Mouse (Mus musculus): ENCODE data around the gene Tmem108.

Gene Tmem108

DNA sequence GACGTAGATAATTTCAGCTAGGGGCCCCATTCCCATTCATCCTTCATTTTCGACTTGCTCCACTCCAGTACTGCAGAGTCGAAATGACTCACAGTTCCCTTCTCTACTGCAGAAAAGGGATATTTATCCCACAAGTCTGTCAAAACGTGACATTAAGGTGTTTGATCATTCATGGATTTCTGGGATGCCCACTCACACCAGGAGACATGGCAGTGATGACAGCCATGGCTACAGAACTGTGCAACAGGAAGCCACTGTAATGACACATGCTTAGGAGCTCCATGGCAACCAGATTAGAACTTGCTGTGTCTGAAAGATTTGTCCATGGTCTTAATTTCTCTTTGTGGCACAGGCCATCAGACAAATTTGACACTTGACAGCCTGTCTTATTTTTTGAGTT, 168.6 kb downstream of the Tmem108 start:
- TF ChIP-seq NANOG (IDR thresholded peaks at IDR 0.05; ENCODE audit: borderline replicate concordance, low read length) (no peak), POU5F1 (IDR thresholded peaks at IDR 0.05; ENCODE audit: borderline replicate concordance, low read length) (no peak), CTCF (conservative IDR thresholded peaks at IDR 0.05; ENCODE audit: low read length) (no peak)
- H3K9me3 ChIP-seq (ENCODE audit: low read length): no peaks in the 10 kb centered on the region
- H3K27me3 ChIP-seq (ENCODE audit: insufficient read depth, low read length): no peaks in the 10 kb centered on the region
- no peak overlapping the region for H3K4me3 ChIP-seq (replicated peaks; ENCODE audit: low read length)
- no peaks in the 10 kb centered on the region for H3K4me1 ChIP-seq (replicated peaks; ENCODE audit: low read depth, low read length)
- no peaks in the 10 kb centered on the region for H3K36me3 ChIP-seq (ENCODE audit: insufficient read depth, low read length)

DNA sequence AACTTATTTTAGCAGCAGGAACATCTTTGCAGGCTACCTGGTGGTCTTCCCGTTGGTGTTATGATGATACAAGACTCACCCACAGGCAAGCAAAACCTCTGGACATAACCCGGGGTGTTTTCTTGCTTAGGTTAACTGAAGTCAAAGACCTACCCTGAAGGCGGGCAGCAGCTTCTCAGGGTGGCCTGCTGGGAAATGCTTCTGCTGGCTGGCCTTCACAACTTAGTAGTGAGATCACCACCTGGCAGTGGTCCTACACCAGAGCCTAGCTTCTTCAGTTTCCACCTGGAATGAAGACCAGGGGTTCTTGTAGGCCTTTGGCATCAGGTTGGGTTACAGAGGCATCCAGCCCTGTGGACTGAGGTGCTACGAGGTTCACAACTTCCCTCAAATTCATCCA, 169.7 kb downstream of the Tmem108 start:
- Histone ChIP-seq H3K36me3 (ENCODE audit: insufficient read depth, low read length) (no peaks in the 10 kb centered on the region), H3K4me3 (replicated peaks; ENCODE audit: low read length) (no peak overlapping the region), H3K4me1 (replicated peaks; ENCODE audit: low read depth, low read length) (no peaks in the 10 kb centered on the region), H3K9me3 (ENCODE audit: low read length) (no peaks in the 10 kb centered on the region), H3K27me3 (ENCODE audit: insufficient read depth, low read length) (0 out of 2 replicates have a peak, but pooled peaks cover 3% of the 10 kb centered on the region)
- no peak for TF ChIP-seq POU5F1 (IDR thresholded peaks at IDR 0.05; ENCODE audit: borderline replicate concordance, low read length)
- no peak for TF ChIP-seq NANOG (IDR thresholded peaks at IDR 0.05; ENCODE audit: borderline replicate concordance, low read length)

DNA sequence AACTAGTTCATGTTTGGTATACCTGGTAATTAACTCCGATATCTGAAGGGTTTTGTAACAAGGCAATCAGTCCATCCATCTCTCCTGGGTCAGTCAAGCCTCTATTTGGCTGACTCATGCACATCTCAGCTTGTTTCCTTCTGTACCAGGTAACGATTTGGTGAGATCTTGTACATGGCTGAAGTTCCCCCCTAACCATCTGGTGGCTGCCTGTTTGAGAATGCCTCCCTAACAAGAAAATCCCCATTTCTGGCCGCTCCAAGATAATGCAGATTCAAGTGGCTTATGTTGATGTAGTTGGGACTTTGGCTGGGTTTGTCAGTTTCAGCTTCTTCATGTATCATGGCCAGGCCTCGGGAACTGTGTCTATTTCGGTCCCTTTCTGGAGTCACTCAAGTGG, 170.8 kb downstream of the Tmem108 start:
- Histone ChIP-seq H3K4me1 (replicated peaks; ENCODE audit: low read depth, low read length) (no peaks in the 10 kb centered on the region), H3K4me3 (replicated peaks; ENCODE audit: low read length) (no peak overlapping the region), H3K9me3 (ENCODE audit: low read length) (no peaks in the 10 kb centered on the region), H3K36me3 (ENCODE audit: insufficient read depth, low read length) (no peaks in the 10 kb centered on the region), H3K27me3 (ENCODE audit: insufficient read depth, low read length) (0 out of 2 replicates have a peak, but pooled peaks cover 3% of the 10 kb centered on the region)
- TF ChIP-seq CTCF (conservative IDR thresholded peaks at IDR 0.05; ENCODE audit: low read length): no peak
- TF ChIP-seq NANOG (IDR thresholded peaks at IDR 0.05; ENCODE audit: borderline replicate concordance, low read length): no peak
- no peak for TF ChIP-seq POU5F1 (IDR thresholded peaks at IDR 0.05; ENCODE audit: borderline replicate concordance, low read length)

DNA sequence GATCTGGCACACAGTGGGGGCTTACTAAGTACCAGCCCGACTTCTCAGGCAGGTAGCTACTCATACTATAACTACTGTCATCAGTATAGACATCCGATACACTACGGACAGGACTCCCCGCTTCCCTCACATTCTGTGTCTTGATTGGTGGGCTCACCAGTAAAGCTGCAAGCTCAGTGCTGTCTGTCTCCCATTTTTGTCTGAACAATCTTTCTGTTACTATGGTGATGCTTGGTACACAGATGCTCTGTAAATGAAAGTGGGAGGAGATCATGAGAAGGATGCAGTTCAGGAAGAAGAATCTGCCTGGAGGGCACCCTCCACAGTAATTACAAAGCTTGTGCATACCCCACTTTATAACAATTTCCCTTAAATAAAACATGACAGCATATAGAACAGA, 176.8 kb downstream of the Tmem108 start:
- TF ChIP-seq CTCF (conservative IDR thresholded peaks at IDR 0.05; ENCODE audit: low read length) (no peak), NANOG (IDR thresholded peaks at IDR 0.05; ENCODE audit: borderline replicate concordance, low read length) (no peak), POU5F1 (IDR thresholded peaks at IDR 0.05; ENCODE audit: borderline replicate concordance, low read length) (no peak)
- 0 out of 2 replicates have a peak, but pooled peaks cover 3% of the 10 kb centered on the region for H3K27me3 ChIP-seq (ENCODE audit: insufficient read depth, low read length)
- H3K9me3 ChIP-seq (ENCODE audit: low read length): no peaks in the 10 kb centered on the region
- no peak overlapping the region for H3K4me3 ChIP-seq (replicated peaks; ENCODE audit: low read length)
- H3K4me1 ChIP-seq (replicated peaks; ENCODE audit: low read depth, low read length): no peaks in the 10 kb centered on the region
- no peaks in the 10 kb centered on the region for H3K36me3 ChIP-seq (ENCODE audit: insufficient read depth, low read length)

DNA sequence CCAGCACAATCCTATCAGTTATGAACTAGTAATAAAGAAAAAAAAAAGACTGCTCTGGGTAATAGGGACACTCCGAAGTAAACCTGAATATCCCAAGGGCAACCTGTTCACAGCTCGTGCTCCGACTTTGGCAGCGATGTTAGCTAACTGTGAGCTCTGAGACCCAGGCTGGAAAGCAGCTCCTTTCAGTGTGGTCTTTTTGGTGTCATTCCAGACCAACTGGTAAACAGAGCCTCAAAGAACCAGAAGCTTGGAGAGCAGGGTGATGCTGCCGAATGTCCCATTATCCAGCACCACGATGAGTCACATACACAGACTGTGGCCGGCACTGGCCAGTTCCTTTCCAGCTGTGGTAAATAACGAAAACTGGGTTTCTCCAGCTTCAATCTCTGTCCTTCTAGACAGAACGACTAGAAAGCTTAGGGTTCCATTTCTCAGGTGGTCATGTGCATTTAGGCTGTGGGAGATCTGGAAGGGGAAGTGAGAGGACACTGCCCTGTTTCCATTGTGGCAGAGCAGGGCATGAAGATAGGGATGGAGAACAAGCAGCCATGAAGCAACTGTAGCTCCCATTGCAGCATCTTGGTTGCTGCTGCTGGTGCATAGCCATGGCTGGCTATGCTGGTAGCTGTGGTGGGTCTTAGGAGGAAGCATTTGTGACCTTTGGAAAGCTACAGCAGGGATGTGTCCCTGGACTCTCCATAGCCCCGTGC, 179.2 kb downstream of the Tmem108 start:
- no peaks in the 10 kb centered on the region for H3K4me1 ChIP-seq (replicated peaks; ENCODE audit: low read depth, low read length)
- H3K9me3 ChIP-seq (ENCODE audit: low read length): no peaks in the 10 kb centered on the region
- no peaks in the 10 kb centered on the region for H3K27me3 ChIP-seq (ENCODE audit: insufficient read depth, low read length)
- no peaks in the 10 kb centered on the region for H3K36me3 ChIP-seq (ENCODE audit: insufficient read depth, low read length)
- no peak overlapping the region for H3K4me3 ChIP-seq (replicated peaks; ENCODE audit: low read length)
- TF ChIP-seq CTCF (conservative IDR thresholded peaks at IDR 0.05; ENCODE audit: low read length) (no peak), POU5F1 (IDR thresholded peaks at IDR 0.05; ENCODE audit: borderline replicate concordance, low read length) (no peak), NANOG (IDR thresholded peaks at IDR 0.05; ENCODE audit: borderline replicate concordance, low read length) (no peak)

DNA sequence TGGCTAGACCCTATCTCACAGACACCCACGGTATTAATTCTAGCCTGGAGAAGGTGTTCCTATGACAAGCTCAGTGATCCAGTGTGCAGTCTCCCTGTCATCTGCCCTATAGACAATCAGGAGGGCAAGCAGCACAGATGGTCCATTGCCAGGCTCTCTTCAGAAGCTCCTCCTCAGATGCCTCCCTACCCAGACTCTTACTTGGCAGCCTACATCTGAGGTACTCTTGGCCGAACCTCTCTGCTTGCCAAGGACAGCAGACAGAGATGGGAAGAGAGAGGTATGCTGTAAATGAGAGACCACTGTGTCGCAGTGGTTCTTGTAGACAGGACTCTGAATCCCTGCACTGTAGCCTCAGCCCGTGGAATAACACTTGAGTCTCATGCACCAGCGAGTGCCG, 181.0 kb downstream of the Tmem108 start:
- H3K4me3 ChIP-seq (replicated peaks; ENCODE audit: low read length): no peak overlapping the region
- H3K9me3 ChIP-seq (ENCODE audit: low read length): no peaks in the 10 kb centered on the region
- H3K36me3 ChIP-seq (ENCODE audit: insufficient read depth, low read length): no peaks in the 10 kb centered on the region
- H3K27me3 ChIP-seq (ENCODE audit: insufficient read depth, low read length): no peaks in the 10 kb centered on the region
- TF ChIP-seq POU5F1 (IDR thresholded peaks at IDR 0.05; ENCODE audit: borderline replicate concordance, low read length): no peak
- no peak for TF ChIP-seq NANOG (IDR thresholded peaks at IDR 0.05; ENCODE audit: borderline replicate concordance, low read length)
- no peak for TF ChIP-seq CTCF (conservative IDR thresholded peaks at IDR 0.05; ENCODE audit: low read length)
- no peaks in the 10 kb centered on the region for H3K4me1 ChIP-seq (replicated peaks; ENCODE audit: low read depth, low read length)

DNA sequence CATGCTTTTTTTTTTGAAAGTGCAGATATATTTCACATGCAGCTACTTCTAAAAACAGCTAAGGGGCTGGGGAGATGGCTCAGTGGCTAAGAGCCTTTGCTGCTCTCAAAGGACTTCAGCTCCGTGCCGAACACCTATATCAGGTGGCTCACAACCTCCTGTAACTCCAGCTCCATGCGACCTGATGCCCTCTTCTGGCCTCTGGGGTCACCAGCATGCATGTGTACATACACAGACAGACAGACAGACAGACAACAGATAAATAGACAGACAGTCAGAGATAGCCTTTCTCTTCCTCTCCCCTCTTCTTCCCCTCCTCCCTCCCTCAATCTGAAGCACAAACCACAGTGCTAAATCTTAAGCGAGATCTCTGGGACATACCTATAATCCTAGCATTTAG, 181.5 kb downstream of the Tmem108 start:
- no peak for TF ChIP-seq NANOG (IDR thresholded peaks at IDR 0.05; ENCODE audit: borderline replicate concordance, low read length)
- no peak for TF ChIP-seq POU5F1 (IDR thresholded peaks at IDR 0.05; ENCODE audit: borderline replicate concordance, low read length)
- no peak for TF ChIP-seq CTCF (conservative IDR thresholded peaks at IDR 0.05; ENCODE audit: low read length)
- H3K27me3 ChIP-seq (ENCODE audit: insufficient read depth, low read length): no peaks in the 10 kb centered on the region
- no peaks in the 10 kb centered on the region for H3K9me3 ChIP-seq (ENCODE audit: low read length)
- H3K4me1 ChIP-seq (replicated peaks; ENCODE audit: low read depth, low read length): no peaks in the 10 kb centered on the region; the same call in 1 of the 2 replicates
- H3K4me3 ChIP-seq (replicated peaks; ENCODE audit: low read length): no peak overlapping the region
- H3K36me3 ChIP-seq (ENCODE audit: insufficient read depth, low read length): no peaks in the 10 kb centered on the region

DNA sequence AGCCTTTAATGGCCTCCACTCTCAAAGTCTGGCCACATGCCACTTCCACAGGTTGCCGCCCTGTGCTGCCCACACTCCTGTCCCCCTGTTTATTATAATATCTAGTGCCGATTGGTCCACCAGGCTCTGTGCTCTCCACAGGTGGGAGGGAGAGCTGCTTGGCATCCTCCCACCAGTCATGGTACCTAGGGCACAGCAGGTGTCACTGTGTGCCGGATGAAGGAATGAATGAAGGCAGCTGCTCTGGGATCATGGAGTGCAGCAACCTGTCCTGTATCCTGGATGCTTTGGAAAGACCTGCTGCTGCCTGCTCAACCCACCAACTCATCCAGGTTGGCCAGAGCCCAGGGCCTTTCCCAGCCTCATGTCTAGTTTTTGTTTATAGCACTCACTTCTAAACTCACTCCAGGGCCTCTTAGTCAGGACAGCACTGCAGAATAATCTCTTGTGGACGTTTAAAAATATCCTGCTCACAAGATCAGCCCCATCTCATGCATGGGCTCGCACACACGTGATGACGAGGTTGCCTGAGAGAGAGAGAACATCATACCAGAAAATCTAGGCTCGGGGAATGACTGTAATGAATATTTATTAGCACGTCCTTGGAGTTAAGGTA, 182.1 kb downstream of the Tmem108 start:
- Histone ChIP-seq H3K4me3 (replicated peaks; ENCODE audit: low read length) (no peak overlapping the region), H3K9me3 (ENCODE audit: low read length) (no peaks in the 10 kb centered on the region), H3K36me3 (ENCODE audit: insufficient read depth, low read length) (no peaks in the 10 kb centered on the region), H3K4me1 (replicated peaks; ENCODE audit: low read depth, low read length) (peaks cover 3% of the 10 kb centered on the region), H3K27me3 (ENCODE audit: insufficient read depth, low read length) (no peaks in the 10 kb centered on the region)
- no peak for TF ChIP-seq CTCF (conservative IDR thresholded peaks at IDR 0.05; ENCODE audit: low read length)
- no peak for TF ChIP-seq POU5F1 (IDR thresholded peaks at IDR 0.05; ENCODE audit: borderline replicate concordance, low read length)
- TF ChIP-seq NANOG (IDR thresholded peaks at IDR 0.05; ENCODE audit: borderline replicate concordance, low read length): no peak
